Mouse (Mus musculus): ENCODE results near the gene Kirrel. TPM values are rescaled to one million over a fixed set of nuclear protein-coding genes. Genes with fewer than 3 reads are reported as not detected.
A peak's percentile ranks its signal among the peaks of the same experiment; 100 is the strongest.

Gene Kirrel
- polyA plus RNA-seq, 1 experiment: 23.6 TPM

DNA sequence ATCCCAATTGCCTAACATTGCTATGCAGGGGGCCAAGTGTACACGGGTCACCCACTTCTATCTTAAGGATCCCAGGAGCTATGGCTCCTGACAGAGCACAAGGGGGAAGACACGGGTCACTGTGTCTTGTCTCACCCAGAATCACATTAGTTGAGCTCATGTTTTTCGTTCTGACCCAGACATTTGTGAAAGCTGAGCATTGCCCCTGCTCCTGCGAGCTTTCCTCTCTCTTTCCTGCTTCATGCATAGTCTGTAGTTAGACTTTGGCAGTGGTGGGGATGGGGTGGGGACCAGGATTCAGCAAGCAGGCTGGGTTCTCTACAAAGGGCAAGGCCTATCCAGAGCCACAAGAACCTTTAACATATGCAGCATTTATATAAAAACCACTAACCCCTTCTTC is 94.8 kb downstream of the Kirrel start:
- peak; percentile 14 for DNase-seq (ENCODE audit: low spot score)

DNA sequence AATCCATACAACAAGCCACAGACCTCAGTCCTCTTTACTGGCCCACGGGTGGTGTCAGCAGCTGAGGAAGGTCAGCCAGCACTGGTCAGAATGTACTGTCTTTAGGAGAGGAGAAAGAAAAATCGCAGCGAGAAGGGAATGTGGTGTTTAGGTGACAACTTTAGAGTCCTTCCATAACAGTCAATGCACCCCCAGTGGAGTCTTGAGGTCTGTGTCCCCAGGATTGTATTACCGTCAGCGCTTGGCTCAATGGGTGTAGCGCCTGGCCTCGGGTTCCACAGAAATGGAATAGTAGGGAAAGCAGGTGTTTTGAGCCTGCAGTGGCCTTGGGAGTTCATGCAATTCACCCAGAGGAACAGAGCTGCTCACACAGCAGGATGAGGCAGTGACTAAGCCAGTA is 95.2 kb downstream of the Kirrel start:
- DNase-seq (ENCODE audit: low spot score): peak; percentile 17

DNA sequence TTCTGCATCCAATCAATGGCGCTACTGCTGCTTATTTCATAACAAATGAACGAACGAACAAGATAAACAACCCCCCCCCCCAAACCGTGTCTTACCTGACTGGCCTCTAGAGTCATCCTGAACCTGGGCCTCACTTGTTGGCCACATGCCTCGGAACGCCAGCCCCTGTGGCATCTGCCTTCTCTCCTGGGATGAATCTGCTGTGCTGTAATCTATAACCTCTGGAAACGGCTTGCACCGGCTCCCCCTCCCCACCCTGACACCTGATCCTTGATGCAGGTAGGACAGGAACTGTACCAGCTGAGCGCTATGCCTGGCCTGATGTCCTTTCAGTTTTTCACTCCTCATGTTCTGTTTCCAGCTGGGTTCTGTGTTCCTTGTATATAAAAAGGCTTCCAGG is 96.9 kb downstream of the Kirrel start:
- no peak for DNase-seq (ENCODE audit: low spot score)

DNA sequence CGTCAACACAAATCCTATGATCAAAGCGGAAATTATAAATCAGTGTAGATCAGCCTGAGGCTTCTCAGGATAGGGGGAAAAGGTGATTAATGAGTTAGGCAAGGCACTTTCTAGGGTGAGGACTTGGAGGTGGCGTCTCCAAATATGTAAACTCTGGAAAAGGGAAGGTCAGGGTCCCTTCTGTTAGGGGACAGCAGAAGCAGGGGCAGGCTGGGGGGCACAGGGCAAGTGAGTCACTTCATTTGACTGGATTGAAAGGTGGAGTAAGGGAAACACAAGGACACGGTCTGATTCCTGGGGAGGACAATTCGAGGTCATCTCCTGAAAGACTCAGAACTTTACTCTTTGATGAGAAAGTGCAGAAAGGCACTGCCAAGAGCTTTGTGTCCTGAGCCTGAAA is 97.6 kb downstream of the Kirrel start:
- no peak for DNase-seq (ENCODE audit: low spot score)

DNA sequence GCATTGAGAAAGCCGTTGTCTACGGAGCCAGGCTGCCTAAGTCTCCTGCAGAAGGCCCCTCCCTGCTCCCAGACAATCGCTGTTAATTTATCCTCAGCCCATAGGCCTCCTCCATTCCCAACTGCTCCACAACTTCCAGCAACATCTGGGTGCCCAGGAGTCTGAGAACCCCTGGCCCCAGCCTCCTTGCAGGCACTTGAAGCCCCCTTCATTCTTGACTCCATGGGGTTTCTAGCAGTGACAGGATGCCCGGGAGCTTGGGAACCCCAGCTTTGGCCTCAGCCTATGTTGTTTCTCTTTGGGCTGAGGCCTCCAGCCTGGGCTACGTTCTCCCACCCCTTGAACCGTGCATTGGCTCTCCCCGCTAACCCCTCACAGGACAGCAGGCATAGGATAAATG is 98.4 kb downstream of the Kirrel start:
- DNase-seq (ENCODE audit: low spot score): no peak

DNA sequence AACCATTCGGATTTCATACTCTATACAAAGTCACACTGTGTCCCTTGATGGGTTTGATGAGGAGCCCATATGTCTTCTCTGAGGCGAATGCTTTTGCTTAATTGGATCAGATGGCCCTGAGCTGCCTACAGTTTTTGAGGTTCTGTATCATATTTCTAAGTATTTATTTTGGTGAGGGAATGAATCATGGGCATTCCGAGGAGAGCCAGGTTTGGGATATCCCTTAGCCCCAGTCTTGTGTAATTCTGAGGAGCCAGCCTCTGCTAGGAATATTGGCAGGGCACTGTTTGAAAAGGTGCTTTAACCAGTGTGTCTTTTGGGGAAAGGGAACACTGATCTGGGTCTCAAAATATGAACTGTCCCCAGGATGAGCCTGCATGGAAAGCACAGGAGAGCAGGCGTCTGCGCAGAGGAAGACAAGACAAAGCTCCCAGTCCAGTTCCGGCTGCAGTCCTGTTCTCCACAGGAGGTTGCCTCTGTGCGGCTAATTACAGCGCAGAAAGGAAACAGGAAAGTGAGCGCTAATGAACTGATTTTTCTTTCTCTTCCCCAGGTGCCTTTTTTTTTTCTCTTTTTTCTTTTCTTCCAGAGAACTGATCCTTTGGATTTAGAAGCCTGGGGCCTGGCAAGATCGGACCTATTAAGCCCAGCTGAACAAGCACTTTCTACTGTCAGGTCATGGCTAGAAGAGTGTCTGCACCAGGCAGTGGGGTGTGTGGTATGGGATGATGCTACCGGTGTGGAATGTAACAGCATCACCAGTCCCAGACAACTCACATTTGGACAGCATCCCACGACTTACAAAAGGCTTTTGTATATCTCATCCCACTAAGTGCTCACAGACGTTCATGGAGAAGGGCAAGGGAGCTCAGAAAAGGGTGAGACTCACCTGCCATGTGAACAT is 101.7 kb downstream of the Kirrel start:
- DNase-seq (ENCODE audit: low spot score): no peak

DNA sequence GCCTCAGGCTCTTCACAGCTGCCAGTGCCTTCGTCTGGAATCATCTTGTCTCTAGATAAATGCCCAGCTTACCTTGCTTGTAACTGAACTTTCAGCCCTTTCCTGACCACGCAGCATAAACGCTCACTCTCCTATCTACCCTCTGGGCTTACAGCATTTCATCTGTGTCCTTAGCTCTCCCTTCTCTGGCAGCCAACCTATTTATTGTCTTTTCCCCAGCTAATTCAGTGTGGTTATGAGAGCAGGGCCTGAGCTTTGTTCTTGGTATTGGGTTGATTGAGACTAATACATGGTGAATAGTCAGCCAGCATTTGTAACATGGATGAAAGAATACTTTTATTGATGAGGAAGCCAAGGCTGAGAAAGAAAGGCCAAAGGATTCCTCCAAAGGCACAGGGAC is 102.4 kb downstream of the Kirrel start:
- DNase-seq (ENCODE audit: low spot score): no peak

DNA sequence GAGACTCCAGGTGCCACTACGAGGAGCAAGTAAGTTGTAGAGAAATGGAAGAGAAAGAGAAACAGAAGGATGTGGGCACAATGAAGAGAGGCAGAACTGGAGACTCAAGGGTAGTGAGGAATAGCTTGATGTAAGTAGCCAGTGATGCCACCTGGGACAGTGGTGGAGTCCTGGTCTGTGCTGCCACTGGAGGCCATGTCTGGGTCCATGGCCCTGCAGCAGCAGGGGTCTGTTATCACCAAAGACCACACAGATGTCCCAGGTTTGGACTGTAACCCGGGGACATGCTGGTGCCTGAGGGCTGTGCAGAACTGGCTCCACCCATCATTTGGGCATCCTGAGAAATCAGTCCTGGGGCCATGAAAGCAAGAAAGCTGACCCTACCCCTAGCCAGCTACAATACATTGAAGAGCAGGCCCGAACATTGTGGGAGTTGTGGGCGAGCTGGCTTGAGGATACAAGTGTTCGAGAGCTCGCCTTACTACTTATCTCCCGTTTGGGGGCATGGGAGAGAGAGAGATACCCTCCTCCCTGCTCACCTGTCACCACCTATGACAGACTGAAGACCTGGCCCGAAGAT is 107.1 kb downstream of the Kirrel start:
- DNase-seq (ENCODE audit: low spot score): no peak

DNA sequence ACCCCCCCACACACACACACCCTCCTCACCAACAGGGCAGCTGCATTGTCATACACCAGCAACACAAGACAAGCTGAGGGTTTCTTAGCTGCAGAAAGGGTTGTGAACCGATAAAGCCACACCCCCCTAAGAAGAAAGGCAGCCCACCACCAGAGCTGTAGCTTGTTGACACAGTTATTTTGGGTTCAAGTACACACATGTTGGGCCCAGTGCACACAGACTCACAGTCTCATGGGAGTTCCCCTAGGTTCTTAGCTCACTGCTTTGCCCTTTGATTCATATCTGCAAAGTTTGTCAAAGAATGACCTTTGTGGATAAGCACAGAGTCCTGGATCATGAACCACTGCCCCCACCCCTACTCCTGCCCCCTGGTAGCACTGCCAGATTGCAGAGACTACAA is 120.6 kb downstream of the Kirrel start:
- no peak for DNase-seq (ENCODE audit: low spot score)

DNA sequence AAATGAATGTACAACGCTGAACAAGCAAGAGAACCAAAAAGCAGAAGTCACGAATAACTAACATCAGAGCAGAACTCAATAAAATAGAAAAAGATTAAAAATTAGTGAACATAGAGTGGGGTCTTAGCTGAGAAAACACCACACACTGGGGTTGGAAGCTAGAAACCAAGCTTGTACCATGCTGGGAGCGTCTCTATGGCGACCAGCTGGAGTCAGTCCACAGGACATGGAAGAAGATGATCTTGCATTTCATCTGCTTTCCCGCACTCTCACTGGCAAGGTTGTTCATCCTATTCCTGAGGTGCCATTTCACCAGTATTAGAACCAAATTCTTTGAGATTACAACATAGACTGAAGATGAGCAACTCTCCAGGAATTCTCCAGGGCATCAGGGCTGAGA is 126.7 kb downstream of the Kirrel start:
- no peak for DNase-seq (ENCODE audit: low spot score)

DNA sequence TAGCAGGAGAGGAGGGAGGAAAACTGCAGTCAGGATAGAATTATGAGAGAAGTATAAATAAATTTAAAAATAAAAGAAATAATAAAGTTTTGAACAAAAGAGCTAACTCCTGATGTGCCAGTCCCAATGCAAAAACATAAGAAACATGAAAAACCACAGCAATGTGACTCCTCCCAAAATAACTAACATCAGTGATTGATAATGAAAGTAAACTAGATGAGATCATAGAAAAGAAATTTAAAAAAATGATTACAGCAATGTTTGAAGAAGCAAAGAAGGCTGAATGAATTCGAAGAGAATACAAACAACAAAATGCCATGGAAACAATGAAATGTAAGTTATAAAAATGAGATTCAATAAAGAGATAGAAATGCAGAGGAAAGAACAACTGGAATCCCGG is 132.8 kb downstream of the Kirrel start:
- no peak for DNase-seq (ENCODE audit: low spot score)

DNA sequence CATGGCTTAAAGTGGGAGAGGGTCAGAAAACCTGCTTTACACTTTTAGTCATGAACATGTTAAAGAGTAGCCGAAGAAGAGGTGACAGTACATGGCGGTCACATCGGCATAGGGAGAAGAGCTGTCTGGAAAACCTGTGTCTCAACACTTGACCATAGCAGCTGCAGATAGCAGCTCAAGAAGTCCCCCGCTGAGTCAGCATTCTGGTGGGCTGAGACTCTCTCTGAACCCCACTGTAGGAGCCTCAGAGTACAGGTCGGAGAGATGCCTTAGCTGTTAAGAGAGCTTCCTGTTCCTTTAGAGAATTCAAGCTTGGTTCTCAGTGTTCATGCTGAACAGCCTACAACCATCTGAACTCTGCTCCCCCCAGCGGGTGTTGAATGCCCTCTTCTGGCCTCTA is 136.0 kb downstream of the Kirrel start:
- DNase-seq (ENCODE audit: low spot score): no peak

DNA sequence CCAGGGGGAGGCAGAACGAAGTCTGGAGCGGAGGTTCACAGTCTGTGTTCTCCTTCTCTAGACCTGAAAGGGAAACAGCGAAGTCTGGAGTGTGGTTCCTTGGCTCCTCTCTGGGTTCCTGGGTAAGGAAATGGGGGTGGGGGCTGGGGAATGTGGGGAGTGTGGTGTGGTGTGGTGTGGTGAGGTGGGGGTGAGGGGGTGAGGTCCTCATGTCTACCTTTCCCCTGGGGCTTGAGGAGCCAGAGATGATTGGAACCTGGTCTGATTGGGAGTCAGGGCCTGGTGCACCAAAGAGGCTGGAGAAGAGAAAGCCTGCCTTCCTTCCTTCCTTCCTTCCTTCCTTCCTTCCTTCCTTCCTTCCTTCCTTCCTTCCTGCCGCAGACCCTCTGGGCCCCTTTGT is 140.5 kb downstream of the Kirrel start:
- no peak for DNase-seq (ENCODE audit: low spot score)

DNA sequence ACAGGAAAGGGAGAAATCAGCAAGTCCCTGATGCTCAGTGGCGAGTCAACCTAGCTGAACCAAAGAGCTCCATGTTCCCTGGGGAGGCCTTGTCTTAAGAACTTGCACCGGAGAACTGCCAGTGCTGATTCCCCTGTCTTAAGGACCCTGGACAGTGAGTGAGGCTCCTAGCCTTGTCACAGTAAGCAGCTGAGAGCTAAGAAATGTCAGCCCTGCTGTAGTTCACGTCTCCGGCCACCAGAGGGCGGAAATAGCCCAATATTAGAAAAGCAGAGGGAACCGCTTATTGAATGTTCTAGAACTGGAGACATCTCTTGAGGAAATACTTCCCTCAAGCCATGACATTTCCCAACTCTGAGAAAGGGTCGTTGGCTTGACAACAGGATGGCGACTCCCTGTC is 141.2 kb downstream of the Kirrel start:
- peak; percentile 58 for DNase-seq (ENCODE audit: low spot score)

DNA sequence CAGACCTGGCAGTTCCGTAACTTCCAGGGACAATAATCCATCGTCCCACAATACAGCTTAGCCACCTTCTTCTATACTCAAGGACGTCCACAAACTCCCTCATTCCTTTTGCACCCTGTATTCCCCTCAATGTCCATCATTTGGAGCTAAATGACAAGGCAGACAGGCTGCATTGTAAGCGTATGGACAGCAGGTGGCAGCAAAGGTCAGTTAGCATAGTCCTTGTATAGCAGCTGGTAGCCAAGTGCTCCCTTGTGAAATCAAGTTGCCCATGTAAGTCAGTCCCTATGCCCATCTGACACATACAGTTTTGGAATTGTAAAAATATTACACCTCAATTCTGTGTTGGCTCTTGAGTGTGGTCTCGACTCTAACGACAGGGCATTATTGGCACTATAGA is 143.7 kb downstream of the Kirrel start:
- DNase-seq (ENCODE audit: low spot score): no peak

Other genes starting within 250 kb of the Kirrel start
- 9.1 and 15.5 TPM in 2 replicates for gene Cd1d1, start 175.3 kb downstream of the Kirrel start, polyA plus RNA-seq (2012; rRNA removed)
- gene Fcrls, start 89.0 kb upstream of the Kirrel start, polyA plus RNA-seq (2012; rRNA removed): 12.2 TPM in 2 replicates
- gene Cd5l, start 183.1 kb upstream of the Kirrel start, polyA plus RNA-seq (2012; rRNA removed): 0.11 and 0.24 TPM in 2 replicates
- gene Fcrl1, start 201.6 kb upstream of the Kirrel start, polyA plus RNA-seq (2012; rRNA removed): 0.15 and 0.23 TPM in 2 replicates